Mouse (Mus musculus) brain, embryonic 14.5 days (tissue): ENCODE results near the gene Slc8a3.

ENCODE experiments used
- CTCF ChIP-seq: fragments of 200-500 bp; IDR thresholded peaks from 2 replicates; pipeline ENCODE4 v1.5.1; 2012; ENCODE audit warnings: inconsistent platforms, mild to moderate bottlenecking, moderate library complexity, borderline replicate concordance; ENCODE audit not compliant: insufficient read depth, insufficient read length; ENCODE audit errors: extremely low read depth
- POLR2A ChIP-seq: fragments of 200-500 bp; IDR thresholded peaks from 2 replicates; pipeline ENCODE4 v1.6.1; 2012; ENCODE audit warnings: mild to moderate bottlenecking, inconsistent platforms, borderline replicate concordance; ENCODE audit not compliant: poor library complexity, insufficient read depth, insufficient read length, severe bottlenecking; ENCODE audit errors: extremely low read depth

GRCm38 (mm10) chr12:81317811-81318210 is 15.2 kb downstream of the Slc8a3 start:
- TF ChIP-seq CTCF (no peak), POLR2A (no peak)
